Mouse (Mus musculus): ENCODE results near the gene Msi1.

- no peak for TF ChIP-seq CTCF (IDR thresholded peaks at IDR 0.05; ENCODE audit: borderline replicate concordance, insufficient read depth, low read length)
- no peak for TF ChIP-seq POLR2A (IDR thresholded peaks at IDR 0.05; ENCODE audit: low read depth, low read length)
Measured at GRCm38 (mm10) chr5:115483385-115483784, 54.0 kb downstream of the Msi1 start.

All from embryonic fibroblast, embryonic 13.5 days (primary cell).